Mouse (Mus musculus) spleen, adult 2 months (tissue): ENCODE results near the gene Rhcg.

ENCODE experiments used
- CTCF ChIP-seq: fragments of 200-500 bp; IDR thresholded peaks from 2 replicates; pipeline ENCODE4 v1.5.1; 2011; ENCODE audit warnings: mild to moderate bottlenecking, inconsistent platforms; ENCODE audit not compliant: insufficient read depth, insufficient read length, insufficient replicate concordance; ENCODE audit errors: extremely low read depth
- POLR2A ChIP-seq: fragments of 200-500 bp; IDR thresholded peaks from 2 replicates; pipeline ENCODE4 v1.6.1; 2011; ENCODE audit warnings: low read depth, low read length, inconsistent platforms

GRCm38 (mm10) chr7:79588284-79588683 lies 29.2 kb downstream of the Rhcg start:
- TF ChIP-seq POLR2A, result no peak
- TF ChIP-seq CTCF, result no peak
